Mouse (Mus musculus) embryo, embryonic 10 days (tissue): Measurements from ENCODE around the gene Rel.
"Not testable (repeated sequence)": the region's sequence is repeated elsewhere in the genome, so short reads cannot be mapped to it uniquely, and the experiment has no call there.

ENCODE experiments used
- DNase-seq: peaks from one replicate; pipeline ENCODE4 v3.0.0-alpha.2; 2015; ENCODE audit warnings: low spot score

Gene Rel

GRCm38 (mm10) chr11:23770760-23771506 lies at the start of gene Rel:
Gene Rel, minus strand, starts transcription at chr11:23770970.
- DNase-seq = peak; percentile 83

- DNase-seq = no peak
Measured at GRCm38 (mm10) chr11:23818745-23819144, 48.0 kb upstream of the Rel start.

GRCm38 (mm10) chr11:23810741-23811140 lies 40.0 kb upstream of the Rel start:
- no peak for DNase-seq

GRCm38 (mm10) chr11:23805716-23806115 lies 34.9 kb upstream of the Rel start:
- DNase-seq = no peak

- no peak for DNase-seq
Measured at GRCm38 (mm10) chr11:23803136-23803535, 32.4 kb upstream of the Rel start.

- DNase-seq = no peak
Measured at GRCm38 (mm10) chr11:23802256-23802655, 31.5 kb upstream of the Rel start.

- no peak for DNase-seq
Measured at GRCm38 (mm10) chr11:23801851-23802250, 31.1 kb upstream of the Rel start.

GRCm38 (mm10) chr11:23783677-23784076 lies 12.9 kb upstream of the Rel start:
- DNase-seq = not testable (repeated sequence)

- no peak for DNase-seq
Measured at GRCm38 (mm10) chr11:23783085-23783484, 12.3 kb upstream of the Rel start.

- DNase-seq = no peak
Measured at GRCm38 (mm10) chr11:23782038-23782437, 11.3 kb upstream of the Rel start.

- no peak for DNase-seq
Measured at GRCm38 (mm10) chr11:23778787-23779201, 8.0 kb upstream of the Rel start.

- DNase-seq = no peak
Measured at GRCm38 (mm10) chr11:23772471-23772870, 1.7 kb upstream of the Rel start.

- peak; percentile 52 for DNase-seq
Measured at GRCm38 (mm10) chr11:23771507-23772097, 832 bp upstream of the Rel start.

- DNase-seq = no peak
Measured at GRCm38 (mm10) chr11:23770510-23770759, 335 bp downstream of the Rel start.

- DNase-seq = peak; percentile 45
Measured at GRCm38 (mm10) chr11:23769686-23770509, 872 bp downstream of the Rel start.

- no peak for DNase-seq
Measured at GRCm38 (mm10) chr11:23769033-23769432, 1.7 kb downstream of the Rel start.

- no peak for DNase-seq
Measured at GRCm38 (mm10) chr11:23767928-23768327, 2.8 kb downstream of the Rel start.

GRCm38 (mm10) chr11:23767369-23767768 lies 3.4 kb downstream of the Rel start:
- DNase-seq = not testable (repeated sequence)

GRCm38 (mm10) chr11:23762635-23763034 lies 8.1 kb downstream of the Rel start:
- no peak for DNase-seq

GRCm38 (mm10) chr11:23758218-23758617 lies 12.6 kb downstream of the Rel start:
- no peak for DNase-seq

- DNase-seq = no peak
Measured at GRCm38 (mm10) chr11:23754329-23754728, 16.4 kb downstream of the Rel start.

GRCm38 (mm10) chr11:23753136-23753710 lies 17.5 kb downstream of the Rel start:
- no peak for DNase-seq

GRCm38 (mm10) chr11:23746102-23746501 lies 24.7 kb downstream of the Rel start:
- no peak for DNase-seq
